Mouse (Mus musculus) liver, postnatal 0 days (tissue): ENCODE data around the gene Lrrc40.

Experiments used
- CTCF ChIP-seq: sonication (generic); IDR thresholded peaks from 2 replicates; pipeline ENCODE4 v1.5.1; 2016; ENCODE audit warnings: antibody characterized with exemption, low read depth
- EP300 ChIP-seq: IDR thresholded peaks from 2 replicates; pipeline ENCODE4 v1.6.1; 2016; ENCODE audit warnings: antibody characterized with exemption, low read depth, mild to moderate bottlenecking

GRCm38 (mm10) chr3:158009762-158010320 is 26.6 kb upstream of the Lrrc40 start:
- no peak for TF ChIP-seq CTCF
- TF ChIP-seq EP300: no peak
